Mouse (Mus musculus): ENCODE measurements around the gene Gstm4. TPM values are rescaled to one million over a fixed set of nuclear protein-coding genes. Genes with fewer than 3 reads are reported as not detected.

Gene Gstm4
- polyA plus RNA-seq, 1 experiment from 2014 or later: 13.9 TPM

GRCm38 (mm10) chr3:108064672-108065071 is 20.0 kb upstream of the Gstm4 start:
- WGBS: 78% methylated on average over 4 of the region's 4 CpGs
- Histone ChIP-seq H3K27me3 (ENCODE audit: insufficient read depth, poor library complexity, severe bottlenecking) (no peaks in the 10 kb centered on the region), H3K27ac (peak overlapping the region; percentile 16; the same call in 1 of the 2 replicates), H3K9me3 (no peaks in the 10 kb centered on the region), H3K36me3 (no peaks in the 10 kb centered on the region), H3K4me3 (no peak overlapping the region), H3K4me1 (replicated peaks) (peaks cover 2% of the 10 kb centered on the region; the same call in 1 of the 2 replicates)
- no peak for DNase-seq (ENCODE audit: low spot score)

GRCm38 (mm10) chr3:108062648-108063047 is 18.0 kb upstream of the Gstm4 start:
- 85% methylated on average over 8 of the region's 8 CpGs for WGBS
- H3K36me3 ChIP-seq: no peaks in the 10 kb centered on the region
- no peak for DNase-seq (ENCODE audit: low spot score)
- H3K4me3 ChIP-seq: no peak overlapping the region
- no peaks in the 10 kb centered on the region for H3K9me3 ChIP-seq
- no peaks in the 10 kb centered on the region for H3K27me3 ChIP-seq (ENCODE audit: insufficient read depth, poor library complexity, severe bottlenecking)
- H3K4me1 ChIP-seq (replicated peaks): peaks cover 2% of the 10 kb centered on the region; the same call in 1 of the 2 replicates
- no peak overlapping the region for H3K27ac ChIP-seq

- Histone ChIP-seq H3K9me3 (no peaks in the 10 kb centered on the region), H3K36me3 (no peaks in the 10 kb centered on the region), H3K27ac (no peak overlapping the region), H3K27me3 (ENCODE audit: insufficient read depth, poor library complexity, severe bottlenecking) (no peaks in the 10 kb centered on the region), H3K4me3 (0 out of 2 replicates have a peak overlapping the region, but pooled peaks have one; percentile 20), H3K4me1 (replicated peaks) (peaks cover 2% of the 10 kb centered on the region; the same call in 1 of the 2 replicates)
- WGBS: 29% methylated on average over 7 of the region's 7 CpGs
- DNase-seq (ENCODE audit: low spot score): peak; percentile 38
Observed at GRCm38 (mm10) chr3:108061420-108061819, 16.7 kb upstream of the Gstm4 start.

GRCm38 (mm10) chr3:108050493-108050892 is 5.8 kb upstream of the Gstm4 start:
- WGBS: 89% methylated on average over 5 of the region's 5 CpGs
- Histone ChIP-seq H3K27ac (no peak overlapping the region), H3K4me1 (replicated peaks) (no peaks in the 10 kb centered on the region), H3K9me3 (no peaks in the 10 kb centered on the region), H3K36me3 (no peaks in the 10 kb centered on the region), H3K4me3 (no peak overlapping the region), H3K27me3 (ENCODE audit: insufficient read depth, poor library complexity, severe bottlenecking) (no peaks in the 10 kb centered on the region)
- DNase-seq (ENCODE audit: low spot score): no peak

GRCm38 (mm10) chr3:108048306-108048705 is 3.6 kb upstream of the Gstm4 start:
- WGBS: 87% methylated on average over 3 of the region's 3 CpGs

GRCm38 (mm10) chr3:108046944-108047655 is 2.4 kb upstream of the Gstm4 start:
- Histone ChIP-seq H3K36me3 (no peaks in the 10 kb centered on the region), H3K4me1 (replicated peaks) (peaks cover 17% of the 10 kb centered on the region), H3K27ac (no peak overlapping the region), H3K27me3 (ENCODE audit: insufficient read depth, poor library complexity, severe bottlenecking) (0 out of 2 replicates have a peak, but pooled peaks cover 5% of the 10 kb centered on the region), H3K4me3 (no peak overlapping the region), H3K9me3 (no peaks in the 10 kb centered on the region)
- no peak for DNase-seq (ENCODE audit: low spot score)
- 88% methylated on average over 2 of the region's 2 CpGs for WGBS

More at GRCm38 (mm10) chr3:108048306-108048705, 3.6 kb upstream of the Gstm4 start:
- Histone ChIP-seq H3K36me3 (no peaks in the 10 kb centered on the region), H3K4me3 (no peak overlapping the region), H3K27me3 (ENCODE audit: insufficient read depth, poor library complexity, severe bottlenecking) (0 out of 2 replicates have a peak, but pooled peaks cover 3% of the 10 kb centered on the region), H3K4me1 (replicated peaks) (peaks cover 17% of the 10 kb centered on the region), H3K27ac (no peak overlapping the region), H3K9me3 (no peaks in the 10 kb centered on the region)
- DNase-seq (ENCODE audit: low spot score): no peak

- DNase-seq (ENCODE audit: low spot score): no peak
- WGBS: 65% methylated on average over 5 of the region's 5 CpGs
- peaks cover 11% of the 10 kb centered on the region for H3K4me1 ChIP-seq (replicated peaks)
- H3K27me3 ChIP-seq (ENCODE audit: insufficient read depth, poor library complexity, severe bottlenecking): no peaks in the 10 kb centered on the region
- no peak overlapping the region for H3K4me3 ChIP-seq
- no peak overlapping the region for H3K27ac ChIP-seq
- no peaks in the 10 kb centered on the region for H3K36me3 ChIP-seq
- no peaks in the 10 kb centered on the region for H3K9me3 ChIP-seq
Observed at GRCm38 (mm10) chr3:108033156-108033555, 11.5 kb downstream of the Gstm4 start.

- Histone ChIP-seq H3K27ac (no peak overlapping the region), H3K4me1 (replicated peaks) (peaks cover 11% of the 10 kb centered on the region), H3K4me3 (no peak overlapping the region), H3K9me3 (no peaks in the 10 kb centered on the region), H3K36me3 (no peaks in the 10 kb centered on the region), H3K27me3 (ENCODE audit: insufficient read depth, poor library complexity, severe bottlenecking) (no peaks in the 10 kb centered on the region)
- no peak for DNase-seq (ENCODE audit: low spot score)
Observed at GRCm38 (mm10) chr3:108032113-108032512, 12.6 kb downstream of the Gstm4 start.

GRCm38 (mm10) chr3:108028641-108029365 is 15.9 kb downstream of the Gstm4 start:
- Histone ChIP-seq H3K27me3 (ENCODE audit: insufficient read depth, poor library complexity, severe bottlenecking) (no peaks in the 10 kb centered on the region), H3K4me1 (replicated peaks) (peaks cover 11% of the 10 kb centered on the region), H3K36me3 (no peaks in the 10 kb centered on the region), H3K27ac (peak overlapping the region; percentile 56), H3K9me3 (no peaks in the 10 kb centered on the region), H3K4me3 (no peak overlapping the region)
- no peak for DNase-seq (ENCODE audit: low spot score)
- 72% methylated on average over 4 of the region's 4 CpGs for WGBS

GRCm38 (mm10) chr3:108026597-108026996 is 18.1 kb downstream of the Gstm4 start:
- Histone ChIP-seq H3K27me3 (ENCODE audit: insufficient read depth, poor library complexity, severe bottlenecking) (no peaks in the 10 kb centered on the region; the same call in 1 of the 2 replicates), H3K4me3 (no peak overlapping the region), H3K36me3 (no peaks in the 10 kb centered on the region), H3K27ac (no peak overlapping the region), H3K9me3 (no peaks in the 10 kb centered on the region), H3K4me1 (replicated peaks) (peaks cover 18% of the 10 kb centered on the region)
- 78% methylated on average over 1 of the region's 1 CpGs for WGBS
- DNase-seq (ENCODE audit: low spot score): no peak

GRCm38 (mm10) chr3:108026049-108026448 is 18.6 kb downstream of the Gstm4 start:
- no peak overlapping the region for H3K27ac ChIP-seq
- H3K4me3 ChIP-seq: no peak overlapping the region
- H3K9me3 ChIP-seq: no peaks in the 10 kb centered on the region
- no peaks in the 10 kb centered on the region; the same call in 1 of the 2 replicates for H3K27me3 ChIP-seq (ENCODE audit: insufficient read depth, poor library complexity, severe bottlenecking)
- DNase-seq (ENCODE audit: low spot score): no peak
- no peaks in the 10 kb centered on the region for H3K36me3 ChIP-seq
- WGBS: 78% methylated on average over 5 of the region's 5 CpGs
- peaks cover 18% of the 10 kb centered on the region for H3K4me1 ChIP-seq (replicated peaks)

- 89% methylated on average over 4 of the region's 4 CpGs for WGBS
- DNase-seq (ENCODE audit: low spot score): no peak
- Histone ChIP-seq H3K36me3 (no peaks in the 10 kb centered on the region), H3K9me3 (no peaks in the 10 kb centered on the region), H3K27me3 (ENCODE audit: insufficient read depth, poor library complexity, severe bottlenecking) (no peaks in the 10 kb centered on the region; the same call in 1 of the 2 replicates), H3K4me1 (replicated peaks) (peaks cover 18% of the 10 kb centered on the region), H3K27ac (no peak overlapping the region), H3K4me3 (no peak overlapping the region)
Observed at GRCm38 (mm10) chr3:108025318-108025717, 19.4 kb downstream of the Gstm4 start.

GRCm38 (mm10) chr3:108022650-108023049 is 22.0 kb downstream of the Gstm4 start:
- Histone ChIP-seq H3K36me3 (no peaks in the 10 kb centered on the region), H3K4me3 (no peak overlapping the region), H3K9me3 (no peaks in the 10 kb centered on the region), H3K27me3 (ENCODE audit: insufficient read depth, poor library complexity, severe bottlenecking) (no peaks in the 10 kb centered on the region; the same call in 1 of the 2 replicates), H3K27ac (no peak overlapping the region), H3K4me1 (replicated peaks) (peaks cover 16% of the 10 kb centered on the region; the same call in 1 of the 2 replicates)
- DNase-seq (ENCODE audit: low spot score): no peak
- WGBS: 77% methylated on average over 6 of the region's 6 CpGs
